Mouse (Mus musculus) T-helper 17 cell (primary cell): ENCODE data around the gene Ccdc181.
"Not testable (repeated sequence)": the region's sequence is repeated elsewhere in the genome, so short reads cannot be mapped to it uniquely, and the experiment has no call there.

Experiments
- in situ Hi-C, 2 experiments: fragments of 300-600 bp; cut with MboI, MseI; formaldehyde crosslinking; loops; 1 replicate in 1 of 2; 2 replicates in 1 of 2; pipeline ENCODE4 v1.15.1; 2025; ENCODE audit warnings: high pct_unique_total_duplicates in 2 of 2

Gene Ccdc181

DNA sequence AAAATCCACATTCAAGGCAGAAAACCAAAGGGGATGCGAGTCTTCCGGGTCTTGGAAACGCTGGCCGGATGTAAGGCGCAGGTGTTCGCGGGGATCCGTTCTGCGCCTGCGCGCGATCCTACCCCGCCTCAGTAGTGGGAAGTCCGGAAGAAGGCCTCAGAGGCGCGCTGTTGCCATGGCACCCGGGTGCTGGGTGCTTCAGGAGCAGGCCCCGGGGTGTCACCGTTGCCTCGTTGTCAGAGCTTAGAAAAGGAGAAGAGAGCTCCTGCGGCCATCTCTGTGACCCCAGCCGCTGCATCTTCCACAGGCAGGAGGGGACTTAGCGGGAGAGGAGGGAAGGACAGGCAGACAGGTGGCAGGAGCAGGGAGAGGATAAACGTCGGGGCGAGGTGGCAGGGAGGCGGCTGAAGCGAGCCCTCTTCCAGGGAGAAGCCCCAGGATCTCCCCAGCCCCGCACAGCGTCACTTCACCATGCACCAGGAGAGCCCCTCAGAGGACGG, at the start of gene Ccdc181:
TSS of gene Ccdc181 (plus strand) at position 131 of the 500 bp plus-strand sequence.
- in situ Hi-C loops, result no loop called here

DNA sequence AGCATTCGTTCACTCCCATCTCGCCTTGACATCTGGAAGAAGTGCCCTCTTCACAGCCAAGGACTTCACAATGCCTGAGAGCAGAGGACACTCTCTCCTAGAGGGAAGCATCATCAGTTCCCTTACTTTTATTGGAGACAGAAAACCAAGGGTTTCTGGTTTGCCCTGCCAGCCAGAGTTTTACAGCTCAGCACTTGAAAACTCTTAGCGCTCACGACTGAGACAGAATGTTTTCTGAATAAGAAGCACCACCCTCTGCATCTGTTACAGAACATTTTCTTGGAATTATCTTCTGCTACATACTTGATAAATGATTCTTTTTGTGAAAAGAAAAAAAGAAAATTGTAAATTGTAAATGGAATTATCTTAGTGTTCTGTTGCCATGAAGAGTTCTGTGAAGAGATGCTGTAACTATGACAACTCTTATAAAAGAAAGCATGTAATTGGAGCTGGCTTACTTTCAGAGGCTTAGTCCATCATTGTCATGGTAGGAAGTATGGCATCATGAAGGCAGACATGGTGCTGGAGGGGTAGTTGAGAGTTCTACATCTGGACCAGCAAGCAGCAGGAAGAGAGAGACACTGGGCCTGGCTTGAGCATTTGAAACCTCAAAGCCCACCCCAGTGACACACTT, 43.3 kb upstream of the Ccdc181 start:
- in situ Hi-C loops, result not testable (repeated sequence)

- in situ Hi-C loops, result no loop called here
Observed at GRCm38 (mm10) chr1:164233447-164233846, 41.9 kb upstream of the Ccdc181 start.

DNA sequence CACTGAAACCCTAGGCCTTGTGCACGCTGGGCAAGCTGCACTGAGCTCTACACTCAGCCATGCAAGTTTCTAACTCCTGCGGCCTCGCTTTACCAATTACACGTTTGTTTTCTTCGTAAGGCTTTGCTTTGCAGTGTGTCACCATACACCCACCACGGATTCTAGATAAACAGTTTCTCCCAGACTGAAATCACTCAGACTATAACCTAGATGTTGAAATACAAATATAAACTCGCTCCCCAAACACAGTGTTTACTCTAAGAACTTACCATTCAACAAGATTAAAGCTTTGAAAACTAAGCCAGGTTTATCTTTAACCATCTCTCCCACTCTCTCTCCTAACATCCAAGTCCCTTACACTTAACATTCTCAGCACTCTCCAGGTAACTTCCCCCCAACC, 40.3 kb upstream of the Ccdc181 start:
- in situ Hi-C loops, result no loop called here

GRCm38 (mm10) chr1:164236078-164236477, 39.3 kb upstream of the Ccdc181 start:
- in situ Hi-C loops, result no loop called here

GRCm38 (mm10) chr1:164241494-164241893, 33.9 kb upstream of the Ccdc181 start:
- in situ Hi-C loops, result no loop called here

GRCm38 (mm10) chr1:164242809-164243208, 32.6 kb upstream of the Ccdc181 start:
- in situ Hi-C loops, result no loop called here

- in situ Hi-C loops, result no loop called here
Observed at GRCm38 (mm10) chr1:164247442-164247841, 27.9 kb upstream of the Ccdc181 start.

- in situ Hi-C loops, result no loop called here
Observed at GRCm38 (mm10) chr1:164247971-164248370, 27.4 kb upstream of the Ccdc181 start.

DNA sequence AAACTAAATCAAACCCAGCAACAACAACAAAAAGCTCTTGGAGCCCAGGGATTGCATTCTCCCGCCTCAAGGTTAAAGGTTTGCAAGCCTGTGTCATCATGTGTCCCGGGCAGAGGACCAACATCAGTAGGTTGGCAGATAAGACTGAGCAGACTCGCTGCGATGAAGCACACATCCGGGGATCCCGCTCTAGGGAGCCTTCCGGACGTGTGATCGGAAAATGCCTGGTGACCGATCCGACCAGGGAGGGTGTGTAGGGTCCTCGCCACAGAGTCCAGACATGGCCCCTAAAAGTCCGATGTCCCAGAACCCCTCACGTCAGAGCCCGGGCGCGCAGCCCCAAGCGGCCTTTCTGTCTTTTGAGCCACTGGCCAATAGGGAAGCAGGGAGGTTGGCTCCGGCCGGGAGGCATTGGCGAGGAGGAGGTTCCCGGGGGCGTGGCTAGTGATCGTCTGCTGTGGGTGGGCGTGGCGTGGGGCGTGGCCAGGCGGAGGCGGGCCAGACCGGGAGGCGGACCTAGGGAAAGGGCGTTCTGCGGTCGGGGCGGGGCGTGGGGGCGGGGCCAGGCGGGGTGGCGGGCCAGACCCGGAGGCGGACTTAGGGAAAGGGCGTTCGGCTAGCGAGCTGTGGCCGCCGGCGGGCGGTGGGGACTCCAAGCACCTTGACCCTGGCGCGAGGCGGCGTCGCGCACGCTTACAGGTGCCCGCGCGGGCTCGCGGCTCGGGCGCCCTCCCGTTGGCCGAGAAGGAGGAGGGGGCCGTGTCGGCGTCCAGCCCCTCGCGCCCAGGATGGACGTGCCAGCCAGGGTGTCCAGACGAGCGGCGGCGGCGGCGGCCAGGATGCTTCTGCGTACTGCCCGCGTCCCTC, 26.7 kb upstream of the Ccdc181 start, which contains the start of gene Slc19a2:
TSS of gene Slc19a2 (plus strand) at position 582 of the 867 bp plus-strand sequence.
- in situ Hi-C loops, result no loop called here

GRCm38 (mm10) chr1:164249332-164249711, 26.1 kb upstream of the Ccdc181 start:
- in situ Hi-C loops, result no loop called here

DNA sequence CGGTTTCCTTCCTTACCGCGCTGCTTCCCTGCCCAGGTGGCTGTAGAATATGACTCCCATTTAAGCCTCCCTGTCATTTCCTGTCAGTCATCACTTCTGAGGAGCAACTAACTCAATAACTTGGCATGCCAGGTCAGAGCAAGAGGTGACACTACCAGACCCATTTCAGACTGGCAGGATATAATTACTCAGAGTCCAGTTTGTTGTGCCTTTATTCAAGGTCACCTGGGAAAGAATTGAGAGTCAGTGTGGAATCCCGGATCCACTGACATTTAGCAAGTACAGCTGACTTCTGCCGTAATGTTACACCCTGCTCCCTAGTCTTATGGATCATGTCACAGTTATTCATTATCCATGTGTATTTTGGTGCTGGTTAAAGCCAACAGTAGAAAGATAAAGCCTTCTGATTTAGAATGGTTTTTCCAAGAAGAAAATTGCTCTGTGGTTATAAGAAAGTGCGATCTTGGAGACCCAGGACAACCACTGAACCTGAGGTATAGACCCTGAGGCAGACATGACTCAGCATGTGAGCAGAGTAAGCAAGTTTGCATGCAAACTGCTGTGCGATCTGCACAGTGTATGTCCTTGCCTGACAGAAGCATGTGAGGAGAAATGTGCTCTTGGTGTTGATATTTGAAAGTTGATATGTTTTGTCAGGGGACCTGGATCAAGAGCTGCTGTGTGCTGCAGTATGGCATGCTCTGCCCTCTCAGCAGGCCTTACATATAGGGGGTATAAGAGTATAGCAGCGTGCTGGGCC, 24.8 kb upstream of the Ccdc181 start:
- in situ Hi-C loops, result loop anchor here in 1 of 2 experiments (25.0 kb wide), 1 partner anchor 1587 kb away; no protein-coding TSS in a partner anchor

DNA sequence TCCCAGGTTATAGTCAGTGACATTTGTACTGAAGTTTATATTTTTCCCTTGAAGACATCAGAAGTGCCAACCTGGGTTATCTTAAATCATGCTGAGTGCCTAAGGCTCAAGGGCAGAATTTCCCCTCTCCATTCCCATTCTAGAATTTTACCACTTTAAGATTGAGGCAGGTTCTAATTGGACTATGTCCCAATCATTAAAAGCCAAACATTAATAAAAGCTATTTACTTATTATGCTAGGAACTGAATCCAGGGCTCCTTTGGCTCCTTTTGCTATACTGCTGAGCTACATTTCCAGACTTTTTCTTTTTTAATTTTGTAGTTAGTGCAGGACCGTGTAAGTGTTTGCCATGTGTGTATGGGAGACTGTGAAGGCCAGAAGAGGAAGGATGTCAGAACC, 23.9 kb upstream of the Ccdc181 start:
- in situ Hi-C loops, result loop anchor here in 1 of 2 experiments (25.0 kb wide), 1 partner anchor 1586 kb away; no protein-coding TSS in a partner anchor

GRCm38 (mm10) chr1:164252551-164252950, 22.8 kb upstream of the Ccdc181 start:
- in situ Hi-C loops, result loop anchor here in 1 of 2 experiments (25.0 kb wide), 1 partner anchor 1585 kb away; no protein-coding TSS in a partner anchor

- in situ Hi-C loops, result loop anchor here in 1 of 2 experiments (25.0 kb wide), 1 partner anchor 1582 kb away; no protein-coding TSS in a partner anchor
Observed at GRCm38 (mm10) chr1:164254836-164255235, 20.5 kb upstream of the Ccdc181 start.

DNA sequence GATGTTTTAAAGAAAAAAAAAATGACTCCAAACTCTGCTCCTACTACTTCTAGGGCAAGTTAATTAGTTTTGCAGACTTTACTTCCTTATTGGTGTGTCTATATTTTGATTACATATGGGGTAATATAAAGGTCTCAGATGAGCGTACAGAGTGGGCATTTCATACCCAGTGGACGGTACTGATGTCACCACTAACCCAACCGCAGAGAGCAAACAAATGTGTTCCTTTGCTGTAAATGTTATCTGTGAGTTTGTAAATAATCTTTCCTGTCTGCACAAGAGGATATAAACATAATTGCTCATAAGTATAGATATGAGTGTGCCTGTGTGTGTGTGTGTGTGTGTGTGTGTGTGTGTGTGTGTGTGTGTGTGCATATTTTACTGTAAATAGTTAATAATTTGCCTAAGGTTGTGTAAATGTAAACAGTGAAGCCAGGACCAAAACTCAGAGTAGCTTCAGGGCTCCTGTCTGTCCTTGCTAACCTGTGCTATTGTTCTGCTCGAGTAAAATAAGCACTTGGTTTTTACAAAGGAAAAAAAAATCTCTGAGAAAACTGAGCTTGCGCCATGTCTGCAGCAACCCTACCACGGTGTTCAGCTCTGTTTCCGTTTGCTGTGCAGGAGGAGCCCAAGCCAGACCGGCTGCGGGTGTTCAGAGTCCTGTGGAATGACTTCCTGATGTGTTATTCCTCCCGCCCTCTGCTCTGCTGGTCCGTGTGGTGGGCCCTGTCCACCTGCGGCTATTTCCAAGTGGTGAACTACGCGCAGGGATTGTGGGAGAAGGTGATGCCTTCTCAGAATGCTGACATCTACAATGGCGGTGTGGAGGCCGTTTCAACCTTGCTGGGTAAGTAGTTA, 15.0 kb upstream of the Ccdc181 start:
- in situ Hi-C loops, result loop anchor here in 1 of 2 experiments (25.0 kb wide), 1 partner anchor 1577 kb away; no protein-coding TSS in a partner anchor

- in situ Hi-C loops, result loop anchor here in 1 of 2 experiments (25.0 kb wide), 1 partner anchor 1576 kb away; no protein-coding TSS in a partner anchor
Observed at GRCm38 (mm10) chr1:164261553-164261952, 13.8 kb upstream of the Ccdc181 start.

- in situ Hi-C loops, result loop anchor here in 1 of 2 experiments (25.0 kb wide), 1 partner anchor 1566 kb away; no protein-coding TSS in a partner anchor
Observed at GRCm38 (mm10) chr1:164270941-164271340, 4.4 kb upstream of the Ccdc181 start.

DNA sequence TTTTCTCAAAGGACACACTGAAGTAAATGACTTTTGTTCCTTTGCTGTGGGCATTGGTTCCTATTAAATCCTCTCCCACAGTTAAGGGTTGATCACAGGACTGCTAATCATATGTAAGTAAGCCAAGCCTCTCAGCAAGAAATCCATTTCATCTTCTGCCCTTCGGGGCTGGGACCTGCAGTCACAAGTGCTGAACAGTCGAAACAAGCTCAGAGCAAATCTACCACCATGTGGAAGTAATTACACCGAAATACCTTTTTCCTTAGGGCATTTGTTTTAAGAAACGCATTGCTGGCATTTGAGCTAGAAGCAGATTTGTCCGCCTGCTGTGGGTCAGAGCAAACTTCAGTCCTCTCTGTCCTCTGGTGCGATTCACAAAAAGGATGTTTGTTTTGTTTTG, 1.7 kb upstream of the Ccdc181 start:
- in situ Hi-C loops, result loop anchor here in 1 of 2 experiments (25.0 kb wide), 1 partner anchor 1564 kb away; no protein-coding TSS in a partner anchor

DNA sequence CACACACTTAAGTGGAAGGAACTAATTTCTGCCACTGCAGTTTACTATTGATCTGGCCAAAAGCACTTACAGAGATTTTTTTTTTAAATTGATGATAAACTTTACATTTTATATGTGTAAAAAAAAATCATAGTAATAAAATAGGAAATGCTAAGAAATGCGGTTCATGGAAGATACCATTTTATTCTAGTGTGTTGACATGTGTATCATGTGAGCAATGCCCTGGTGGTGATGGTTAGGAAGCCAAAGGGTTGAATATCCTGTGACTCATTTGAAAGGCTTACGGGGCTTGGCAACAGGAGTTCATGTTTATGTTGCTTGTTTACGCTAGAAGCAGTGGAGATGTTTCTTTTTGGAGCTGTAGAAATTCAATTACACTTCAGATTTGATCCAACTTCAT, 1.2 kb downstream of the Ccdc181 start:
- in situ Hi-C loops, result no loop called here
